Comparison of ENCODE assay signal across 9 mouse cellular contexts in the genomic region with DNA sequence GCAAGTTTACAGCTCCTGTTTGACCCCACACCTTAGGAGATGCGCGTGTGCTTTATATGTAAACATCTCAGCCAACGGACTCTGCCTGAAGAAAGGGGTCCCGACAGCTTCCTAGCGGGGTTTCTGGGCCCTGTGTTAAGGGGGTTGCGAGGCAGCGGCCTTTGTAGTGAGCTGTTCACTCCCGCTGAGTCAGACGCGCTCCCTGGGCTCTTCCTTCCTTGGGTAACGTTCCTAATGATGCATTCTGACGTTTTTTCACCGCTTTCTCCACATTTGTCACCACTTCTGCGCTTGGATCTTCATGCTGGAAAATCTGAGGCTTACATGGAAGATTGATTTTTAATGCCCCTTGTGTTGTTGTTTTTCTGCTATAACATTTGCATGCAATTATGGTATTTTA. TPM values are rescaled to one million over a fixed set of nuclear protein-coding genes. Genes with fewer than 3 reads are reported as not detected.
DNase-seq lines count a peak whose midpoint lies in the region; ATAC-seq lines count a peak whose summit lies in the region.
"Had no signal": no experiment of that assay in that cellular context is flagged by ENCODE, and none has a peak within 500 bp of the region (broad histone marks: within the 10 kb centered on the region; RNA-seq: fewer than 3 reads in every experiment).

No protein-coding gene starts in this region.

- no peaks in the 10 kb centered on the region for H3K9me3 ChIP-seq in heart, embryonic 10.5 days
- no peaks in the 10 kb centered on the region for H3K9me3 ChIP-seq in hindbrain, embryonic 15.5 days
- H3K9me3 ChIP-seq in midbrain, embryonic 13.5 days: no peaks in the 10 kb centered on the region

- intact Hi-C loops in heart, postnatal 10 days (cut with DNase I): loop anchor here (1.0 to 2.0 kb wide), 2 partner anchors 31 to 232 kb away; no protein-coding TSS in a partner anchor

- 0 out of 2 replicates have a peak, but pooled peaks have one; percentile 31 for ATAC-seq in common myeloid progenitor, adult 5-6 weeks (replicated peaks; ENCODE audit: low read depth, poor library complexity, severe bottlenecking)
- no peak for ATAC-seq in hindbrain, embryonic 15.5 days (ENCODE audit: low FRiP score, low read depth)
- ATAC-seq in midbrain, embryonic 13.5 days: no peak

- peak overlapping the region; percentile 42 for H3K4me2 ChIP-seq in hindbrain, embryonic 15.5 days
- peak overlapping the region; percentile 41 for H3K4me2 ChIP-seq in midbrain, embryonic 13.5 days (replicated peaks)

- H3K4me1 ChIP-seq in heart, embryonic 10.5 days: peaks cover 7% of the 10 kb centered on the region
- peaks cover 9% of the 10 kb centered on the region for H3K4me1 ChIP-seq in hindbrain, embryonic 15.5 days (replicated peaks)
- H3K4me1 ChIP-seq in midbrain, embryonic 13.5 days (replicated peaks): peaks cover 9% of the 10 kb centered on the region

- H3K27me3 ChIP-seq in heart, embryonic 10.5 days (ENCODE audit: insufficient read depth, poor library complexity, severe bottlenecking): peaks cover 24% of the 10 kb centered on the region
- H3K27me3 ChIP-seq in hindbrain, embryonic 15.5 days: no peaks in the 10 kb centered on the region
- peaks cover 9% of the 10 kb centered on the region for H3K27me3 ChIP-seq in midbrain, embryonic 13.5 days

- H3K36me3 ChIP-seq in heart, embryonic 10.5 days: peaks cover 20% of the 10 kb centered on the region
- 0 out of 2 replicates have a peak, but pooled peaks cover 4% of the 10 kb centered on the region for H3K36me3 ChIP-seq in hindbrain, embryonic 15.5 days
- peaks cover 10% of the 10 kb centered on the region; the same call in 1 of the 2 replicates for H3K36me3 ChIP-seq in midbrain, embryonic 13.5 days

- peak overlapping the region; percentile 47 for H3K4me3 ChIP-seq in heart, embryonic 10.5 days
- peak overlapping the region; percentile 13; the same call in 1 of the 2 replicates for H3K4me3 ChIP-seq in hindbrain, embryonic 15.5 days
- no peak overlapping the region; the same call in 1 of the 2 replicates for H3K4me3 ChIP-seq in midbrain, embryonic 13.5 days (replicated peaks)

- DNase-seq in heart, embryonic 10.5 days (ENCODE audit: low spot score): no peak
- DNase-seq in heart, postnatal 10 days: no peak
- no peak for DNase-seq in cerebellum, postnatal 25 days
- no peak for DNase-seq in MN1 (ENCODE audit: low spot score)
- DNase-seq in spleen, adult 12 weeks (ENCODE audit: low spot score): no peak
- DNase-seq: layer of hippocampus, adult 9-11 months had no signal

- H3K9ac ChIP-seq in hindbrain, embryonic 15.5 days: no peak overlapping the region
- no peak overlapping the region for H3K9ac ChIP-seq in midbrain, embryonic 13.5 days (replicated peaks)

- no peak overlapping the region for H3K27ac ChIP-seq in heart, embryonic 10.5 days
- no peak overlapping the region for H3K27ac ChIP-seq in hindbrain, embryonic 15.5 days (replicated peaks)
- no peak overlapping the region for H3K27ac ChIP-seq in midbrain, embryonic 13.5 days

- WGBS in heart, embryonic 10.5 days: 4% methylated on average over 14 of the region's 14 CpGs
- 4% methylated on average over 14 of the region's 14 CpGs for WGBS in hindbrain, embryonic 15.5 days
- WGBS in midbrain, embryonic 13.5 days: 4% methylated on average over 14 of the region's 14 CpGs

RNA-seq across cellular contexts. Expression of a gene that starts 12.7 kb away (rescaled TPM):
- polyA plus RNA-seq in heart, embryonic 10.5 days (2016; fragmentation: Nextera tagmentation; extraction: Ambion mirVana): 0.25 and 2.0 TPM in 2 replicates
- under 1 TPM in 1 of 2 experiments, not detected in 1; 0.38 TPM for total RNA-seq in heart, postnatal 10 days (2021)
- 0.34 TPM in 1 of 2 replicates, not detected in the other for total RNA-seq in common myeloid progenitor, adult 5-6 weeks (2017)
- polyA plus RNA-seq in hindbrain, embryonic 15.5 days (2015; fragmentation: Nextera tagmentation; extraction: Ambion mirVana): 3.3 and 4.2 TPM in 2 replicates
- polyA plus RNA-seq in midbrain, embryonic 13.5 days (2015; fragmentation: Nextera tagmentation; extraction: Ambion mirVana): 1.0 and 1.5 TPM in 2 replicates

RNA-seq across cellular contexts. Expression of a gene that starts 54.1 kb away (rescaled TPM):
- 38.1 and 39.3 TPM in 2 replicates for polyA plus RNA-seq in heart, embryonic 10.5 days (2016; fragmentation: Nextera tagmentation; extraction: Ambion mirVana)
- 10 to 100 TPM; 15.0 to 16.7 TPM for total RNA-seq in heart, postnatal 10 days (2021)
- 48.2 and 49.7 TPM in 2 replicates for total RNA-seq in common myeloid progenitor, adult 5-6 weeks (2017)
- 17.6 and 19.9 TPM in 2 replicates for polyA plus RNA-seq in hindbrain, embryonic 15.5 days (2015; fragmentation: Nextera tagmentation; extraction: Ambion mirVana)
- 20.5 and 20.9 TPM in 2 replicates for polyA plus RNA-seq in midbrain, embryonic 13.5 days (2015; fragmentation: Nextera tagmentation; extraction: Ambion mirVana)
